Mouse (Mus musculus) intestine, embryonic 15.5 days (tissue): ENCODE results near the gene 4833427G06Rik. TPM values are rescaled to one million over a fixed set of nuclear protein-coding genes. Genes with fewer than 3 reads are reported as not detected.
"Not testable (repeated sequence)": the region's sequence is repeated elsewhere in the genome, so short reads cannot be mapped to it uniquely, and the experiment has no call there.

Source experiments
- ATAC-seq: fragments of 200-750 bp; cut with Nextera tagmentation; 2 replicates; pipeline ENCODE4 v1.8.0; 2017; ENCODE audit warnings: moderate TSS enrichment, moderate library complexity
- H3K27ac ChIP-seq: fragments of 300-500 bp; sonication (generic); 2 replicates; pipeline ENCODE4 v1.5.1; 2015; ENCODE audit warnings: mild to moderate bottlenecking, inconsistent platforms
- H3K27me3 ChIP-seq: fragments of 300-500 bp; sonication (generic); replicated peaks from 2 replicates; pipeline ENCODE4 v1.6.1; 2015; ENCODE audit warnings: inconsistent platforms
- H3K36me3 ChIP-seq: fragments of 300-500 bp; sonication (generic); 2 replicates; pipeline ENCODE4 v1.6.1; 2015; ENCODE audit warnings: inconsistent platforms
- H3K4me1 ChIP-seq: fragments of 300-500 bp; sonication (generic); replicated peaks from 2 replicates; pipeline ENCODE4 v1.6.1; 2015; ENCODE audit warnings: inconsistent platforms
- H3K4me2 ChIP-seq: fragments of 300-500 bp; sonication (generic); replicated peaks from 2 replicates; pipeline ENCODE4 v1.6.1; 2015; ENCODE audit warnings: mild to moderate bottlenecking, inconsistent platforms
- H3K4me3 ChIP-seq: fragments of 300-500 bp; sonication (generic); replicated peaks from 2 replicates; pipeline ENCODE4 v1.5.1; 2015; ENCODE audit warnings: inconsistent platforms
- H3K9ac ChIP-seq: fragments of 300-500 bp; sonication (generic); 2 replicates; pipeline ENCODE4 v1.6.1; 2015; ENCODE audit warnings: inconsistent platforms
- H3K9me3 ChIP-seq: fragments of 300-500 bp; sonication (generic); 2 replicates; pipeline ENCODE4 v1.6.1; 2016; ENCODE audit warnings: inconsistent platforms
- WGBS: fragments of 180-500 bp; shearing (Covaris S2); methylation state at CpG from one replicate; pipeline ENCODE4 v1.1.7; 2015; 5-methylcytosine and 5-hydroxymethylcytosine counted together
- polyA plus RNA-seq: library from polyadenylated mRNA; unstranded; fragments of >200 nt; fragmentation: Nextera tagmentation; extraction: Ambion mirVana; gene quantifications from 2 replicates; pipeline ENCODE4 v1.2.1, GENCODE M21; 2015

The 4833427G06Rik gene
- not detected in 2 replicates for polyA plus RNA-seq

DNA sequence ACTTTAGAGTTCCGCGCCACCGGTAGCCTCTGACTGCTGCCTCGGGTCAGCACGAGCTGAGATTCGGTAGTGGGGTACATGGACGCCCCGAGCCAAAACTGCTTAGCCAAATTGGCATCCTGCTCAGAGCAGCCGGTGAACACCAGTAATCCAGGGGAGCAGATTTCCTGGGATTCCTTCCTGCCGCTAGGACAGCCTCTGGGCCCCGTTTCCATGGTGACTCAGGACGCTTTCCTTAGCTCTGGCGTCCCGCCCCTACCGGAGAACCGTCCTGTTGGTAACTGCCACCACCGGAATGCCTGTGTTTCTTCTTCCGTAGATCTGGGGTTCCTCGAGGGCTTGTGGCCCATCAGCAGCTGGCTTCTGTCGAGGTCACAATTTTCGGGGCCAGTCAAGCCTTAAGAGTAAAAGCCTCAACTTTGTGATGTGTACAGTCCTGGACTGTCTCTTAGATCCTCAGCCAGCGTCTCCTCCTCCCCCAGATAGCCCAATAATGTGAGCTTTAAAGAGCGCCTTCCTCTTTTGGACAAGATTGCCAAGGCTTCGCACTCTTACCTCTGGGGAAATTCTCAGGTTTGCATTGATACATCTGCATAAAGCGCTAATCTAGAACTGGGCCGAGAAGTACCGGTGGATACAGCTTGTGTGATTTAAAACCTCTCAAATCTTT is at the start of gene 4833427G06Rik:
Gene 4833427G06Rik, minus strand, starts transcription at position 323 of the 670 bp plus-strand sequence.
- Histone ChIP-seq H3K4me3 (0 out of 2 replicates have a peak within 1 kb of the TSS, but pooled peaks have one; percentile 12), H3K36me3 (no peaks in the 10 kb centered on the region), H3K9ac (no peak within 1 kb of the TSS), H3K4me2 (peak within 1 kb of the TSS; percentile 100), H3K27me3 (no peaks in the 10 kb centered on the region; the same call in 1 of the 2 replicates), H3K9me3 (no peaks in the 10 kb centered on the region), H3K27ac (no peak within 1 kb of the TSS), H3K4me1 (peaks cover 8% of the 10 kb centered on the region; the same call in 1 of the 2 replicates)
- WGBS = 10% methylated on average over 27 of the region's 27 CpGs
- peak; percentile 78 for ATAC-seq

DNA sequence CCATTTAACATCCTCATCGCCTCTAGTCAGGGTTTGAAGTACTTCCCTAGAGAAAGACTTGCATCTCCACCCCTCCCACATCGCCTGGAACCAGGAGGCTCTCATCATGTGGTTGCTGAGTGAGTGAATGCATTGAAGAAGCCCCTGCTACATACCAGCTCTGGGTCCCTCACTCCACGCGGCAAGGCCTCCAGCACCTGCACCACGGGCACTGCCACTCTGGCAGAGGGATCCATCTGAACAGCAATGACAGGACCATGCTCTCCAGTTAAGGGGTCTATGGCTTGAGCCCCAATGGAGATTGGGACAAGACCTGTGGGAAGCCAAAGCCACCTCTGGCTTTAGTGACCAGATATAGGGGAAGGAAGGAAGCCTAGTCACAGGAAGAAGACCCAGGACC is 45.4 kb upstream of the 4833427G06Rik start:
- no peak overlapping the region for H3K27ac ChIP-seq
- no peaks in the 10 kb centered on the region for H3K36me3 ChIP-seq
- no peak overlapping the region for H3K9ac ChIP-seq
- 0 out of 2 replicates have a peak, but pooled peaks cover 2% of the 10 kb centered on the region for H3K4me1 ChIP-seq
- no peak overlapping the region for H3K4me2 ChIP-seq
- 80% methylated on average over 5 of the region's 5 CpGs for WGBS
- no peak overlapping the region for H3K4me3 ChIP-seq
- H3K27me3 ChIP-seq = no peaks in the 10 kb centered on the region
- no peaks in the 10 kb centered on the region for H3K9me3 ChIP-seq
- no peak for ATAC-seq

DNA sequence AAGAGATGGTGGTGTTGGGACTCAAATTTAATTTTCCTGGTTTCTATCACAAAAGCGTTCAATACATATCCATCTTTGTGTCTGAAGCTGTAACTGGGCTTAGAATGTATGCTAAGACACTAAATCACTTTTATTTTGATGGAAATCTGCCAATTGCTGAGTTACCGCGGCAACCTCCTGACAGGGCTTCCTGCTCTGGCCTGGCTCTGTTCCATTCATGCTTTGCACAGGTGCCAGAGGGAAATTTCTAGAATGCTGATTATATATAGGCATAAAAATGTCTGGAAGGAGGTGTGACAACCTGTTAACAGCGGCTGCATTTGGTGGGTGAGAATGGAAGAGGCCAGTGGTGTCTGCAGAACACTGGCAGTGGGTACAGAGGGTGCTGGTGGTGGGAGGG is 44.6 kb upstream of the 4833427G06Rik start:
- Histone ChIP-seq H3K27me3 (no peaks in the 10 kb centered on the region), H3K36me3 (no peaks in the 10 kb centered on the region), H3K4me1 (no peaks in the 10 kb centered on the region), H3K27ac (no peak overlapping the region), H3K4me2 (no peak overlapping the region), H3K4me3 (no peak overlapping the region), H3K9ac (no peak overlapping the region), H3K9me3 (no peaks in the 10 kb centered on the region)
- WGBS = 70% methylated on average over 4 of the region's 4 CpGs
- no peak for ATAC-seq

- Histone ChIP-seq H3K4me1 (no peaks in the 10 kb centered on the region), H3K4me3 (no peak overlapping the region), H3K9ac (no peak overlapping the region), H3K4me2 (no peak overlapping the region), H3K36me3 (no peaks in the 10 kb centered on the region), H3K27me3 (no peaks in the 10 kb centered on the region), H3K9me3 (no peaks in the 10 kb centered on the region), H3K27ac (no peak overlapping the region)
- ATAC-seq = no peak
- 73% methylated on average over 6 of the region's 6 CpGs for WGBS
These were observed 42.3 kb upstream of the 4833427G06Rik start for GRCm38 (mm10) chr9:51144218-51144617.

DNA sequence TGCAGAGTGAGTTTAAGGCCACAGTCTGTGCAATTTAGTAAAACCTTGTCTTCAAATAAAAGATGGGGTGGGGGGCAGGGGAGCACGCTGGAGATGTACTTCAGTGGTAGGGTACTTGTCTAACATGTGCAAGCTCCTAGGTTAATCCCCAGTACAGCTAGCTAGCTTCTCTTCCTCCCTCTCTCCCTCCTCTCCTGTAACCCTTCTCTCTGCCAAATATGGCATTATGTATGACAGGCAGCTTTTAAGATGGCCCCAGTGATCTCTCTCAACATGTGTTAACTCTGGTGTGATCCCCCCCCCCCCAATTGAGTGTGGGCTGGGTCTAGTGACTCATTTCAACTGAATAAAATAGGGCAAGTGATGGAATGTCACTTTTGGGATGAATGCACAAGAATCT is 41.6 kb upstream of the 4833427G06Rik start:
- Histone ChIP-seq H3K4me2 (no peak overlapping the region), H3K27me3 (no peaks in the 10 kb centered on the region), H3K36me3 (no peaks in the 10 kb centered on the region), H3K27ac (no peak overlapping the region), H3K9ac (no peak overlapping the region), H3K9me3 (no peaks in the 10 kb centered on the region), H3K4me1 (no peaks in the 10 kb centered on the region), H3K4me3 (no peak overlapping the region)
- 86% methylated on average over 1 of the region's 1 CpGs for WGBS
- ATAC-seq = no peak

DNA sequence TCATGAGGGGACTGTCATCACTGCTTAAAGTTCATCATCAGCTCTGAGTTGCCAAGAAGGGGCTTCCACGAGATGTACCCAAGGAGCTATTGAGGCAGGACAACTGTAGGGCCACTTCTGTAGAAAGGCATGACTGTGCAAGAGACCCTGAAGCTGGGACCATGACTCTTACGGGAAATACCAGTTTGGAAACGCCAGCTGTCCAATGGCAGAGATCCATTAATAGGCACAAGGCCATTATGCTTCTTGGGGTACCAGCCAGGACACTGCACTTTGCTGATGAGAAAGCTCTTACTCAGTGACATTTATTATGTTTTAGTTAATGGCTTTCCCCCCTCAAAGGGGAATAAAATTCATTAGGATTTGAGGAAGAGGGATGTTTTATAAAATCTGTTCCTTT is 38.8 kb upstream of the 4833427G06Rik start:
- Histone ChIP-seq H3K4me3 (no peak overlapping the region), H3K9ac (no peak overlapping the region), H3K27me3 (no peaks in the 10 kb centered on the region), H3K36me3 (no peaks in the 10 kb centered on the region), H3K9me3 (no peaks in the 10 kb centered on the region), H3K27ac (no peak overlapping the region), H3K4me2 (no peak overlapping the region), H3K4me1 (no peaks in the 10 kb centered on the region)
- 79% methylated on average over 3 of the region's 3 CpGs for WGBS
- no peak for ATAC-seq

GRCm38 (mm10) chr9:51139401-51139800 is 37.5 kb upstream of the 4833427G06Rik start:
- H3K4me2 ChIP-seq, H3K36me3 ChIP-seq, H3K4me3 ChIP-seq, H3K9ac ChIP-seq, H3K27me3 ChIP-seq, H3K27ac ChIP-seq, H3K4me1 ChIP-seq, ATAC-seq, H3K9me3 ChIP-seq: not testable (repeated sequence)
- 76% methylated on average over 1 of the region's 1 CpGs for WGBS

GRCm38 (mm10) chr9:51138301-51138700 is 36.4 kb upstream of the 4833427G06Rik start:
- Histone ChIP-seq H3K4me2 (no peak overlapping the region), H3K36me3 (no peaks in the 10 kb centered on the region), H3K9ac (no peak overlapping the region), H3K9me3 (no peaks in the 10 kb centered on the region), H3K4me3 (no peak overlapping the region), H3K27me3 (no peaks in the 10 kb centered on the region), H3K4me1 (no peaks in the 10 kb centered on the region), H3K27ac (no peak overlapping the region)
- WGBS = 88% methylated on average over 1 of the region's 1 CpGs
- ATAC-seq = no peak

DNA sequence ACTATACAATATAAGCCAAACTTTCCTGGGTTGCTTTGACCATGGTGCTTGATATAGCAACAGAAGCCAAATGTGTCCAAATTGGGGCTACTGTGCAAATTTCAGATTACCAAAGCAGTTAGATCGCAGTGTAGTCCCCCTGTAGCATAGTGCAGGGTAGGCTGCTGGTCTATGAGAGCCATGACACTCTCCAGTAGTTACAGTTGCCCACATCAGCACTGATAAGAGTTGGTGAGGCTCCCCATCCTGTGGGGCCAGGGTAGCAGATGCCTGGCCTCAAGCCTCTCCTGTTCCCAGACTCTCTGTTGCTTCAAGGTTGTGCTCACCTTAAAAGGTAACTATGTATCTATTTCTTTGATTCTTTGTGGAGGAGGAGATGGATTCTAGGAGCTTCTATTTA is 36.0 kb upstream of the 4833427G06Rik start:
- Histone ChIP-seq H3K27ac (no peak overlapping the region), H3K9me3 (no peaks in the 10 kb centered on the region), H3K4me1 (no peaks in the 10 kb centered on the region), H3K36me3 (no peaks in the 10 kb centered on the region), H3K4me2 (no peak overlapping the region), H3K27me3 (no peaks in the 10 kb centered on the region), H3K9ac (no peak overlapping the region), H3K4me3 (no peak overlapping the region)
- no peak for ATAC-seq
- 84% methylated on average over 1 of the region's 1 CpGs for WGBS

GRCm38 (mm10) chr9:51137432-51137831 is 35.6 kb upstream of the 4833427G06Rik start:
- H3K9ac ChIP-seq = no peak overlapping the region

DNA sequence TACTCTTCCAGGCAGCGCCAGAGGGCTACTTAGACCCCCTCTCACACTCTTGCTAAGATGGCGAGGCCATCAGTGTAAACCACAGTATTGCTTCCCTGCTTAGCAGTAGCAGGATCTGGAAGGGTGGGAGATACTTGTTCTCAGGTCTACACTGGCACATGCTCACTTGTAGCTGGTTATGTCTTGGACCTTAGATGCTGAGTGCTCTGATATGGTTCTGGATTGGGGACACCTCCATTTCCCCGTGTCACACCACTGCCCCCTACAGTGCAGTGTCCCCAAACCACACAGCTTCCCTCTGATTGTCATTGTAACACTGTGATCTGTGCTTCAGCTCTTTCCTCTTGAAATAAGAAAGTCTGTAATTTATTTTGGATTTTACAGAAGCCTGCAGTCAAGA is 35.1 kb upstream of the 4833427G06Rik start:
- no peak overlapping the region for H3K4me2 ChIP-seq
- no peaks in the 10 kb centered on the region for H3K27me3 ChIP-seq
- H3K27ac ChIP-seq = no peak overlapping the region
- no peak overlapping the region for H3K4me3 ChIP-seq
- H3K9ac ChIP-seq = no peak overlapping the region
- no peaks in the 10 kb centered on the region for H3K36me3 ChIP-seq
- ATAC-seq = no peak
- H3K4me1 ChIP-seq = no peaks in the 10 kb centered on the region
- 66% methylated on average over 3 of the region's 3 CpGs for whole genome bisulfite sequencing
- no peaks in the 10 kb centered on the region for H3K9me3 ChIP-seq

More at GRCm38 (mm10) chr9:51137432-51137831, 35.6 kb upstream of the 4833427G06Rik start:
- H3K4me3 ChIP-seq = no peak overlapping the region
- WGBS = 74% methylated on average over 4 of the region's 4 CpGs
- no peak overlapping the region for H3K27ac ChIP-seq
- no peaks in the 10 kb centered on the region for H3K4me1 ChIP-seq
- H3K9me3 ChIP-seq = no peaks in the 10 kb centered on the region
- no peak for ATAC-seq
- no peaks in the 10 kb centered on the region for H3K27me3 ChIP-seq
- H3K4me2 ChIP-seq = no peak overlapping the region
- no peaks in the 10 kb centered on the region for H3K36me3 ChIP-seq

DNA sequence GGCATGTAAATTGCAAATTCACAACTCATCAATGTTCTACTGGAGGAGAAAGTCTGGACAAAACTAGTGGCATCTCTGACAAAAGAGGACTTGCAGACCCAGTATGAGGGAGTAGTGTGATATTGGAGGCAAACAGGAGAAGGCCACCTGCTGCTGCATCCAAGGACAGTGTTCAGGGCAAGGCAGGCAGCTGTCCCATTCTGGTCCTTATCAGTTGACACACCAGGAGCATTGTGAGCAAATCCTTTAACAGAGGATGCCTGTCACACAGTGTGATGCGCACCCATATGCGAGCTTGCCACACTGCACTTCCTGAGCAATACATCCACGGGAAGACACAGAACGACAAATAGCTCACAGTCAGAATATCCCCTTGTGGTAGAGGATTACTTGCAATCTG is 12.9 kb upstream of the 4833427G06Rik start:
- no peak overlapping the region for H3K4me2 ChIP-seq
- no peak overlapping the region for H3K9ac ChIP-seq
- H3K9me3 ChIP-seq = no peaks in the 10 kb centered on the region
- WGBS = 74% methylated on average over 4 of the region's 4 CpGs
- ATAC-seq = no peak
- H3K4me3 ChIP-seq = no peak overlapping the region
- H3K36me3 ChIP-seq = no peaks in the 10 kb centered on the region
- H3K4me1 ChIP-seq = no peaks in the 10 kb centered on the region
- H3K27ac ChIP-seq = no peak overlapping the region
- H3K27me3 ChIP-seq = no peaks in the 10 kb centered on the region

DNA sequence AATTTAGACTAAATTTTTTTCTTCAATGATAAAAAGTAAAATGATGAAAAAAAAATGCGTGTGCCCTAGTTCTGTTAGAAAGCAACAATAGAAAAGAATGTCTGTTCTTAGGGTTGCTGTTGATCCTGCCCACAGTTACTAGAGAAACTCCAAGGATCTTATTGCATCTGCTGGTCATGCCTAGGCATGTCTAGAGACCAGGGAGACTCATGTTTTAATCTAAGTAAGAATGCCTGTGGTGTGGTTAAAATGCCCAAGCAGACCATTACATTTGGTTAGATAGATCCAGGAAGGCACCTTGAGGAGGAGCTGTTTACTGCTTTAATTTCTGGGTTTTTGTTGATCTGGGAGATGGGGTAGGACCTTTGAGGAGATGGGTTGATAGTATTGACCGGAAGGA is 3.9 kb upstream of the 4833427G06Rik start:
- Histone ChIP-seq H3K27ac (no peak overlapping the region), H3K36me3 (no peaks in the 10 kb centered on the region), H3K9ac (no peak overlapping the region), H3K27me3 (no peaks in the 10 kb centered on the region), H3K4me2 (no peak overlapping the region), H3K4me1 (peaks cover 8% of the 10 kb centered on the region; the same call in 1 of the 2 replicates), H3K4me3 (no peak overlapping the region), H3K9me3 (no peaks in the 10 kb centered on the region)
- no peak for ATAC-seq
- 75% methylated on average over 2 of the region's 2 CpGs for WGBS
